Mouse (Mus musculus) cerebellum, adult 18-20 months (tissue): Measurements from ENCODE around the gene Gm10260.
A peak's percentile ranks its signal among the peaks of the same experiment; 100 is the strongest.

Experiments
- DNase-seq, 2 experiments: peaks; one replicate each; pipeline ENCODE4 v3.0.0; 2021

Gm10260 gene

GRCm38 (mm10) chr13:97760532-97760931 lies at the start of gene Gm10260:
Gm10260 (minus strand) TSS chr13:97760632.
- DNase-seq: no peak

GRCm38 (mm10) chr13:97809828-97810227 lies 49.4 kb upstream of the Gm10260 start:
- no peak for DNase-seq

DNA sequence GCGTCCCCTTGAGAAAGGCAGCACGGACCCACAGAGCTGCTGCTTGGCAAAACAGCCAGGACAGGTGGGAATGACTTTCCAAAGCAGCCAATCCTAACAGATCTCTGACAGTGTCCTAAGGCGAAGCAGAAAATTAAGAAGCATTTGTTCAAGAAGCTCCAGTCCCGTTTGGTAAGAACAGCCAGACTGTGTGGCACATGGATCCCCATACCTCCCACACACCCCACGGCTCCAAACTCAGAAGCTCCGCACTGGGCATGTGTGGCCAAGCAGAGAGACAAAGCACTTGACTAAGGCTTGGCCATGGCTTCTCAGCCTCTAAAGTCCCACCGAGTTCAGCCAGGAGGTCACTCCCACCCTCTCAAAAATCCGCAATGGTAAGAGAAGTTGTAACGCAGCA lies 45.5 kb upstream of the Gm10260 start:
- DNase-seq: no peak

DNA sequence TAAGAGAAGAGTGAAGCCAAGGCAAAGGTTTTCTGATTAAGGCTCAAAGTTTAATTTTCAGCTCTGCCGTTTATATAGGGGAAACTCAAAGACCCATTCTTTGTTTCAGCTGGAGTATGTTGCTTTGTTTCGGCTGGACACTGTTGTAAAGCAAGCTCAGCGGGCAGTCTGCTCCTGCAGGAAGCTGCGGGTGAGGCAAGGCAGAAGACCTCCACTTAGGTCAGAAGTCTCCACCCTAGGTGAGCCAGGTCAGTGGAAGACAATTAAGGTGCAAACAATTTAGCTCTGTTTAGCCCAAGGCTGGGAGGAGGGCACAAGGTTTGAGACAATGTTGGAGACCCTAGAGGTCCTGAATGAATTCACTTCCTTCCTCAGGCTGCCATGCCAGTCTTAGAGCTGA lies 42.0 kb upstream of the Gm10260 start:
- no peak for DNase-seq

- no peak for DNase-seq
Measured at GRCm38 (mm10) chr13:97797462-97797861, 37.0 kb upstream of the Gm10260 start.

DNA sequence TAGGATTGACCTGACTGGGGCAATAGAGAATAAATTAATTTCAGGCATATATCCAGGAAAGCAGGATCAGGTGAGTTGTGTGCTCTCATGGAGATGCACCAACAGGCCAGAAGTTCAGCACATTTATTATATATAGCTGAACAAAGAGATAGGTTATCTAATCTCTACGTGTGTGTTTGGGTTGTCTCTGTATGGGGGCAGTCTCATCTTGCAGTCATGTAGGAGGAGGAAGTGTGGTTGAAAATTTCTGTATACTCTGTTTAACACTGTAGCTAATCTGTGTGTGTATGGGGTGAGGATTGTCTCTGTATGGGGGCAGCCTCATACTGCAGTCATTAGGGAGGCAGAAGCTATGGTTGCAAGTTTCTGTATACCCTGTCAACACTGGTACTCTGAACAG lies 34.3 kb upstream of the Gm10260 start:
- no peak for DNase-seq

DNA sequence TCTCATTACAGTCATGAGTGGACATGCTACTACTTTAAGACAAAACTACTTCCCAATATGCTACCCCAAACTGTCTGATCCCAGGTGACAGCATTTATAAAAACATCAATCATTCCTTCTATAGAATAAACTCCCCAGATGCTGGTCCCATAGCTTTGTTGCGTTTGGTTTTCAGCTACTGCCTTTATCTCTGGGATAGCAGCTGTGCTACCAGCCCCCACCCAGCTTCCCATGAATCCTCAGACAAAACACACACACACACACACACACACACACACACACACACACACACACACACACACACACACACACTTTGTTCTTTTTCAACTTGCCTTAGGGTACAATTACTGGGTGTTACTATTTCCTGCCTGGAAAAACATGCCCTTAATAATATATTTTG lies 33.5 kb upstream of the Gm10260 start:
- no peak for DNase-seq

GRCm38 (mm10) chr13:97791664-97792063 lies 31.2 kb upstream of the Gm10260 start:
- DNase-seq: no peak

- DNase-seq: no peak
Measured at GRCm38 (mm10) chr13:97789782-97790450, 29.5 kb upstream of the Gm10260 start.

DNA sequence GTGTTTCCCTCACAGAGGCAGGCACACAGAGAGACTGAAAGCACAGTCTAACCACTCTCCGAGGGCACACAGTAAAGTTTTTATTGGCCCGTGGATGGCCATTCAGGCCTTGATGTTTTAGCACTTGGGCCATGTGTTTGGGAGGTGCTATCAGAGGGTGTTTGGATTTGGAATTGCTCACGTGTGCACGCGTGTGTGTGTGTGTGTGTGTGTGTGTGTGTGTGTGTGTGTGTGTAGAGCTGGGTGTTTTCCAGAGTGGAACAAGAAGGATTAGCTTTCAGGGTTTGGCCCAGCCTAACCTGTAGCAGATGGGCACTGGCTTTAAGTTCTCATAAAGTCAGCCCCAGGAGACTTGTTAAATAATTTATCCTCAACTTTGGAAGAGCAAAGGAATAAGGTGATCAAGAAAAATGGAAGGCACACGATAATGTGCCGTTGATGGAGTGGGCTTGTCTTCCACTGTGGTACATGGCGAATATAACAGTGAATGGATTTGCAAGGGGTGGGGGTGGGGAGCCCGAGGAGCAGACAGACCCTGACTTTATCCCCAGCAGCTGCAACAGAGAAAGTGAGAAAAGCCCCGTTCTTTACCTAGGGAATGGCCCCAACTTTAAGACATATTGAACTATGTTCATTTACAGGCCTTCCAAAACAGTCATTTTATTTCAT lies 24.9 kb upstream of the Gm10260 start:
- no peak for DNase-seq

GRCm38 (mm10) chr13:97783423-97784143 lies 23.2 kb upstream of the Gm10260 start:
- no peak for DNase-seq

- no peak for DNase-seq
Measured at GRCm38 (mm10) chr13:97782063-97782462, 21.6 kb upstream of the Gm10260 start.

DNA sequence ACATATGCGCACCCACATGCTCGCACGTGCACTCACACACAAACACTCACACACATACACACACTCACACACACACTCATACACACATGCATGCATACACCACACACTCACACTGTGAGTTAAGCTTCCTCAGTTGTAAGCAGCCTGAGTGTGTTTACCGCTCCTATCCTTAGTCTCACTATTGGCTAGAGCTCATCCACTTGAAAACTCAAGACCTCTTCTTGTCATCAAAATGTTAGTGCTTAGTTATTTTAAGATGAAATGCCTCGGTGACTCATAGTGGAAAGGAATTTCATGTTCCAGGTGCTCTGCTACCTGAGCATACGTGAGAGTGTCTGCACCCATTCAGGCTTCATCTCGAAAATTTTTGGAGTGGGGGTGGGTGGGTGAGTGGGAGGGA lies 21.2 kb upstream of the Gm10260 start:
- DNase-seq: no peak

- no peak for DNase-seq
Measured at GRCm38 (mm10) chr13:97780556-97780955, 20.1 kb upstream of the Gm10260 start.

DNA sequence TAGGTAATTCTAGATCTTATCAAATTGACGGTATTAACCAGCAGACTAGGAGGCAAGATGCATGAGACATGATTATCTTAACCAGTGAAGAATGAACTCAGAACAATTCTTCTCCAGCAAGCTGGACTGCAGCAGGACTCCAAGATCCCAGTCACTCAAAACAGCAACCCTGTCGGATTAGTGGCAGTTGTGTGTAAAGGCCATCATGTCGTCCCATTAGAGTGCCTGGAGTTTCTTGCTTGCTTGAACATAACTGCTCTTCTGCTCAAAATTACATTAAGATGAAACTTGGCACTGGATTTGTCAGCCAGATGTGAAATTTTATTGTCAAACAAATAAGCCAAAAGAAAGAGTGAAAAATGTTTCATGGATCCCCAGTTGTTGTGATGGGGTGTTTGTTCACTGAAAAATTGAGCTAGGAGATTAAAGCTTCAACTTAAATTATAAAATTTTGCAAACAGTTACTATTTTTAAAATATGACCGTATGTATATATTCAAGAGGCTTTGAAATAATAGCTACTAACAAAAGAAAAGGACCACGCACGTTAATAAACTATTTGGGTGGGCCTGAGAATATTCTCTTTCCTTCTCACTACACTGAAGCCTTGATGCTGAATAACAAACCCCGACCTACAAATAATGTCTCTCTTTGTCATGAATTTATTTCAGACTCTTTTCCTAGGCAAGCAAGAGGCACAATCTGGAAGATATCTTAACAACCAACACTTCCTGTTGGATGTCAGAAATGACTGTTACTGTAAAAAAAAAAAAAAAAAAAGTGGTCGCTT lies 19.4 kb upstream of the Gm10260 start:
- DNase-seq: no peak

DNA sequence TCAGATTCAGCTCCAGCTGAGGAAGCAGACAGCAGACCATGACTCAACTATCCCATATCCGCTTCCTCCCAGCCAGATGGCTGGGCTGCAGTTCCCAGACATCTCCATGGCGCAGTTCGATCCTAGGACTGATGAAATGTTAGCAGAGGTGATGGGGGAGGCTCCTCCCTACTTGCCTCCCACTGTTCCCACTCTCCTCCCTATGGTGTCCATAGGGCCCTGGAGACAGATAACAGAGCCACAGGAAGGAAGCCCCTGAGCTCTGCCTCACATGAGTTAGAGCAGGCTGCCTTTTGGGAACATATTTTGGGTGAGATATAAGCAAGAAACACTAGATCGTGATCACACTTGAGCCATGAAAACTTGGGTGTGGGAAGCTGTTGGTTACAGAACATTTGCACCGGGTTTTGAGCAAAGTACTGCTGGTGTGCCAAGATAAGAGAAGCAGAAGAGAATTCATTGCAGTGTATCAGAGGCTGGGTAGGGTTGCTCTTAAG lies 18.3 kb upstream of the Gm10260 start:
- DNase-seq: no peak

- DNase-seq: no peak
Measured at GRCm38 (mm10) chr13:97777667-97778066, 17.2 kb upstream of the Gm10260 start.

DNA sequence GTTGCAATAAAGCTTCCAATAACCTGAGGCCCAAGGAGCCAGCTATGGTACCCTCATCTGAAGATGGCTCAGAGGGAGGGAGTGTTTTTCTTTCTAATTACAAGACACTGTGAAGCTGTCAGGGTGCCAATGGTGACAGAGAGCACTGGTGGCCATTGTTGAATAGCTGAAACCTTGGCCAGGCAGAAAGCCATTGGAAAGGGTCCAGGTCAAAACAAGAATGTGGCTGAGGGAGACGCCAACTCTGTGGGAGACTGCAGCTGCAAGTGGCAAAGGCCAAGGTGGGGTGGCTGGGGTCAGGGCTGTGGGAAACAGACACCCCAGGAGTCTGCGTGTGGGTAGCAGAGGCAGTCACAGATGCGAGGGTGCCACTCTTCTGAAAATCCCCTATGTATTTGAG lies 16.3 kb upstream of the Gm10260 start:
- DNase-seq: peak in 1 of 2 experiments; percentile 6

DNA sequence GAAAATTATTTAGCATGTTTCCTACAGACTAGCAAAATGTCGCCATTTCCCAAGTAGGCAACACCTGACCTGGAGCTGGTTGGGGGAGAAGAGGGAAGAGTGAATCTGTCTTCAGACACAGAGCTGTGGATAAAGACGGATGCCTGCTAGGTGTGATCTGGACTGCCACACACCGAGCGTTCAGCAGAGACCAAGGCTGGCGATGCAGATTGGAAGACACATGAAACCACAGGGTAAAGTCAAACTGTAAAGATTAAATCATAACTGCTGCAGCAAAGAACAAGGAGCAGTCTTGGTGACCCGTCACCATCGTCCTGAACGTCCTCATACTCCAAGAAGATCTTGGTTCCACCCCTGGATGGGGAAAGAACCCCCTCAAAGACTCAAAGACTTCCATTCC lies 15.5 kb upstream of the Gm10260 start:
- DNase-seq: no peak

DNA sequence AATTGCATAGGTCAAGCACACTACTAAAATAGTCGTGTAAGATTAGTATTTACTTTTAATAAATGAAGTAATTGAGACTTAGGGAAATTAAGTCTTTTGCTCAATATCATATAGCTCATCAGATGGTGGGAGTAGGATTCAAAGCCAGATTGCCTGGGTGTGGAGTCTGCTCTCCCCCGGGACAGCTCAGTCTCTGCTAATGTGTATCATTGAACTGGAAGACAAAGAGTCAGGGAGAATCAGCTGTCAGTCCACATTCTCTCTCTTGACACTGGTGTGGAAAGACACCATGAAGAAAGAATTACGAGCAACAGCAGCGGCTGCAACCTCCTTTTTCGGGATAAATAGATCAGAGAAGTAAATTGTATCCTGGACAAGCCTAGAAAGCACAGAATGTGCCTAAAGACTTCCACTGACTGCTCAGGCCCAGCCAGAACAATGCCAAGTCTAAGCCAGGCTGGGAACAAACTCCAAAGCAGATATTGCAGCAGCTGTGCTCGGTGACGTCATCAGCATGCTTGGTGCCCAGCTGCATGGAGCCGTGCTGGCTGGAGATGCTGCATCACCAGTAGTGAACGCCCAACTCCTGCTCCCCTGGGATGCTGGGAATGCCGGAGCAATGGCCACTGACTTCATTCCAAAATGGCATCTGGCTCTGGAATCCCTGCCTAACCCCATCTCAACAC lies 14.5 kb upstream of the Gm10260 start:
- DNase-seq: no peak

GRCm38 (mm10) chr13:97769205-97769604 lies 8.8 kb upstream of the Gm10260 start:
- no peak for DNase-seq

DNA sequence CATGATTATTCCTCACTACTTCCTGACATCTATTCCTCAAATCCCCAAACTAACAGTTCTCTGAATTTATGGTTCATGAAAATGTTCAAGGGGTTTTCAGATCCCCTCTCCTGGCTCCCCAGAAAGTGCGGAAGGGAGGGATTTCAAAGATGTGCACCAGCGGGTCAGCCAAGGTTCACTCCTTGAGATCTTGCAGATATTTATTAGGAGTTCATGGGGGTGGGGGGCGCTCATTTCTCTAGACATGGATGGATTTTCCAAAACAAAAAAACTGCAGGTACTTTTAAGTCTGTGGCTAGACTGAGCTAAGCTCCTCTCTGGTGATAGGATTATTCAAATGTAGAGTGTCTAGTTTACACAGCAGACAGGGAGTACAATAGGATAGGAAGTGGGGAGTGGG lies 8.4 kb upstream of the Gm10260 start:
- no peak for DNase-seq
